Mouse (Mus musculus): ENCODE measurements around the gene Slc30a10. TPM values are rescaled to one million over a fixed set of nuclear protein-coding genes. Genes with fewer than 3 reads are reported as not detected.

Gene Slc30a10
- polyA plus RNA-seq (2012; fragmentation: generic; extraction: Trizol) = not detected

GRCm38 (mm10) chr1:185454575-185454954 lies at the start of gene Slc30a10:
TSS of gene Slc30a10 (plus strand) at chr1:185454848.
- Histone ChIP-seq H3K4me2 (ENCODE audit: low read depth) (no peak within 1 kb of the TSS), H3K36me3 (ENCODE audit: control insufficient read depth, insufficient read depth) (no peaks in the 10 kb centered on the region), H3K4me3 (no peak within 1 kb of the TSS), H3K27me3 (ENCODE audit: control insufficient read depth, insufficient read depth, insufficient read length) (peaks cover 38% of the 10 kb centered on the region), H3ac (ENCODE audit: control insufficient read depth, insufficient read length) (no peak within 1 kb of the TSS), H3K79me2 (ENCODE audit: control insufficient read depth, insufficient read depth) (no peaks in the 10 kb centered on the region)
- TF ChIP-seq MYOG (IDR thresholded peaks at IDR 0.05; ENCODE audit: control insufficient read depth in 1 of 3, insufficient read depth in 1 of 3, insufficient read length in 2 of 3, low read depth in 2 of 3) (no peak), REST (IDR thresholded peaks at IDR 0.05; ENCODE audit: insufficient read depth, insufficient read length) (no peak), MAX (IDR thresholded peaks at IDR 0.05; ENCODE audit: low read depth) (no peak), E2F4 (IDR thresholded peaks at IDR 0.05; ENCODE audit: insufficient read depth) (no peak), TCF12 (IDR thresholded peaks at IDR 0.05; ENCODE audit: insufficient read depth, poor library complexity, severe bottlenecking) (no peak), TCF3 (IDR thresholded peaks at IDR 0.05; ENCODE audit: insufficient read length, low read depth) (no peak), USF1 (IDR thresholded peaks at IDR 0.05; ENCODE audit: low read depth) (no peak), POLR2A (IDR thresholded peaks at IDR 0.05; ENCODE audit: insufficient read length, low read depth) (no peak), POLR2AphosphoS2 (IDR thresholded peaks at IDR 0.05; ENCODE audit: insufficient read length, low read depth) (no peak), SRF (IDR thresholded peaks at IDR 0.05; ENCODE audit: control insufficient read depth, insufficient read length, low read depth) (no peak), MYOD1 (IDR thresholded peaks at IDR 0.05; ENCODE audit: control insufficient read depth in 1 of 3, insufficient read length in 2 of 3, low read depth in 2 of 3) (no peak), CEBPB (IDR thresholded peaks at IDR 0.05; ENCODE audit: insufficient read depth, poor library complexity, severe bottlenecking) (no peak)

GRCm38 (mm10) chr1:185405921-185406320 lies 48.7 kb upstream of the Slc30a10 start:
- Histone ChIP-seq H3K79me2 (ENCODE audit: control insufficient read depth, insufficient read depth) (peaks cover 6% of the 10 kb centered on the region), H3K27me3 (ENCODE audit: control insufficient read depth, insufficient read depth, insufficient read length) (no peaks in the 10 kb centered on the region), H3K4me3 (no peak overlapping the region), H3K4me2 (ENCODE audit: low read depth) (no peak overlapping the region), H3ac (ENCODE audit: control insufficient read depth, insufficient read length) (no peak overlapping the region), H3K36me3 (ENCODE audit: control insufficient read depth, insufficient read depth) (peaks cover 96% of the 10 kb centered on the region)
- no peak for TF ChIP-seq E2F4 (IDR thresholded peaks at IDR 0.05; ENCODE audit: insufficient read depth)
- TF ChIP-seq SRF (IDR thresholded peaks at IDR 0.05; ENCODE audit: control insufficient read depth, insufficient read length, low read depth) = no peak
- no peak for TF ChIP-seq POLR2AphosphoS2 (IDR thresholded peaks at IDR 0.05; ENCODE audit: insufficient read length, low read depth)

DNA sequence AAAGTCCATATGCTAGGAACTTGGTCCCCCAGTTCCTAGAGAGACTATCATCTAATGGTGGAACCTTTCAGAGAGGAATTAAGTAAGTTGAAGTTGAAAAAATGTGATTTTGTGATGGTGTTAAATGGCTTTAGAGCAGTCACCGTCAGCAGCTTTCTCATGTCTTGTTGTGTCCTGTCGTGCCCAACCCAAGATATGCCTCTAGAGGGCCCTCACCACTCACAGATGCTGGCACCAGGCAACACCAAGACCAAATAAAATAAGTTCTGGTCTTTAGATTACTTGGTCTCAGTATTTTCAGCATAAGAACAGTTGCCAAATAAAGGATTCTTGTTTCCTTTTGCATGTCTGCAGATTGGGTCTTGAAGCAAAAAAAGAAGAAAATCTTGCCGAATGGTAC lies 44.8 kb upstream of the Slc30a10 start:
- H3K27me3 ChIP-seq (ENCODE audit: control insufficient read depth, insufficient read depth, insufficient read length) = no peaks in the 10 kb centered on the region
- H3K36me3 ChIP-seq (ENCODE audit: control insufficient read depth, insufficient read depth) = peaks cover 98% of the 10 kb centered on the region
- no peak overlapping the region for H3ac ChIP-seq (ENCODE audit: control insufficient read depth, insufficient read length)
- TF ChIP-seq TCF3 (IDR thresholded peaks at IDR 0.05; ENCODE audit: insufficient read length, low read depth) (no peak), TCF12 (IDR thresholded peaks at IDR 0.05; ENCODE audit: insufficient read depth, poor library complexity, severe bottlenecking) (no peak), USF1 (IDR thresholded peaks at IDR 0.05; ENCODE audit: low read depth) (no peak), CEBPB (IDR thresholded peaks at IDR 0.05; ENCODE audit: insufficient read depth, poor library complexity, severe bottlenecking) (no peak), MAX (IDR thresholded peaks at IDR 0.05; ENCODE audit: low read depth) (no peak), REST (IDR thresholded peaks at IDR 0.05; ENCODE audit: insufficient read depth, insufficient read length) (no peak), E2F4 (IDR thresholded peaks at IDR 0.05; ENCODE audit: insufficient read depth) (no peak), POLR2A (IDR thresholded peaks at IDR 0.05; ENCODE audit: insufficient read length, low read depth) (no peak), MYOD1 (IDR thresholded peaks at IDR 0.05; ENCODE audit: control insufficient read depth in 1 of 3, insufficient read length in 2 of 3, low read depth in 2 of 3) (no peak), SRF (IDR thresholded peaks at IDR 0.05; ENCODE audit: control insufficient read depth, insufficient read length, low read depth) (no peak), MYOG (IDR thresholded peaks at IDR 0.05; ENCODE audit: control insufficient read depth in 1 of 3, insufficient read depth in 1 of 3, insufficient read length in 2 of 3, low read depth in 2 of 3) (no peak), POLR2AphosphoS2 (IDR thresholded peaks at IDR 0.05; ENCODE audit: insufficient read length, low read depth) (no peak)
- H3K4me3 ChIP-seq = no peak overlapping the region
- H3K79me2 ChIP-seq (ENCODE audit: control insufficient read depth, insufficient read depth) = no peaks in the 10 kb centered on the region
- H3K4me2 ChIP-seq (ENCODE audit: low read depth) = no peak overlapping the region

- H3K79me2 ChIP-seq (ENCODE audit: control insufficient read depth, insufficient read depth) = no peaks in the 10 kb centered on the region
- H3ac ChIP-seq (ENCODE audit: control insufficient read depth, insufficient read length) = no peak overlapping the region
- H3K4me3 ChIP-seq = no peak overlapping the region
- no peak for TF ChIP-seq TCF12 (IDR thresholded peaks at IDR 0.05; ENCODE audit: insufficient read depth, poor library complexity, severe bottlenecking)
- TF ChIP-seq REST (IDR thresholded peaks at IDR 0.05; ENCODE audit: insufficient read depth, insufficient read length) = no peak
- TF ChIP-seq TCF3 (IDR thresholded peaks at IDR 0.05; ENCODE audit: insufficient read length, low read depth) = no peak
- TF ChIP-seq CEBPB (IDR thresholded peaks at IDR 0.05; ENCODE audit: insufficient read depth, poor library complexity, severe bottlenecking) = no peak
- TF ChIP-seq USF1 (IDR thresholded peaks at IDR 0.05; ENCODE audit: low read depth) = no peak
- TF ChIP-seq MAX (IDR thresholded peaks at IDR 0.05; ENCODE audit: low read depth) = no peak
- no peak for TF ChIP-seq POLR2AphosphoS2 (IDR thresholded peaks at IDR 0.05; ENCODE audit: insufficient read length, low read depth)
- TF ChIP-seq MYOD1 (IDR thresholded peaks at IDR 0.05; ENCODE audit: control insufficient read depth in 1 of 3, insufficient read length in 2 of 3, low read depth in 2 of 3) = no peak
- TF ChIP-seq POLR2A (IDR thresholded peaks at IDR 0.05; ENCODE audit: insufficient read length, low read depth) = no peak
- no peak for TF ChIP-seq SRF (IDR thresholded peaks at IDR 0.05; ENCODE audit: control insufficient read depth, insufficient read length, low read depth)
- TF ChIP-seq MYOG (IDR thresholded peaks at IDR 0.05; ENCODE audit: control insufficient read depth in 1 of 3, insufficient read depth in 1 of 3, insufficient read length in 2 of 3, low read depth in 2 of 3) = no peak
- TF ChIP-seq E2F4 (IDR thresholded peaks at IDR 0.05; ENCODE audit: insufficient read depth) = no peak
- peaks cover 92% of the 10 kb centered on the region for H3K36me3 ChIP-seq (ENCODE audit: control insufficient read depth, insufficient read depth)
- H3K4me2 ChIP-seq (ENCODE audit: low read depth) = no peak overlapping the region
- no peaks in the 10 kb centered on the region for H3K27me3 ChIP-seq (ENCODE audit: control insufficient read depth, insufficient read depth, insufficient read length)
Measured at GRCm38 (mm10) chr1:185418011-185418410, 36.6 kb upstream of the Slc30a10 start.

- no peaks in the 10 kb centered on the region for H3K27me3 ChIP-seq (ENCODE audit: control insufficient read depth, insufficient read depth, insufficient read length)
- H3K36me3 ChIP-seq (ENCODE audit: control insufficient read depth, insufficient read depth) = peaks cover 93% of the 10 kb centered on the region
- TF ChIP-seq E2F4 (IDR thresholded peaks at IDR 0.05; ENCODE audit: insufficient read depth) (no peak), POLR2AphosphoS2 (IDR thresholded peaks at IDR 0.05; ENCODE audit: insufficient read length, low read depth) (peak; percentile 77), REST (IDR thresholded peaks at IDR 0.05; ENCODE audit: insufficient read depth, insufficient read length) (no peak), POLR2A (IDR thresholded peaks at IDR 0.05; ENCODE audit: insufficient read length, low read depth) (peak; percentile 30), TCF3 (IDR thresholded peaks at IDR 0.05; ENCODE audit: insufficient read length, low read depth) (no peak), MAX (IDR thresholded peaks at IDR 0.05; ENCODE audit: low read depth) (no peak)
- H3ac ChIP-seq (ENCODE audit: control insufficient read depth, insufficient read length) = no peak overlapping the region
- H3K4me3 ChIP-seq = no peak overlapping the region
- H3K79me2 ChIP-seq (ENCODE audit: control insufficient read depth, insufficient read depth) = no peaks in the 10 kb centered on the region
- H3K4me2 ChIP-seq (ENCODE audit: low read depth) = no peak overlapping the region
Measured at GRCm38 (mm10) chr1:185419805-185420204, 34.8 kb upstream of the Slc30a10 start.
